Mouse (Mus musculus) forebrain, embryonic 16.5 days (tissue): ENCODE data around the gene Vstm4. TPM values are rescaled to one million over a fixed set of nuclear protein-coding genes. Genes with fewer than 3 reads are reported as not detected.

Experiments used
- ATAC-seq: fragments of 200-750 bp; cut with Nextera tagmentation; 2 replicates; pipeline ENCODE4 v1.8.0; 2017; ENCODE audit warnings: mild to moderate bottlenecking, moderate library complexity
- H3K27ac ChIP-seq: fragments of 300-500 bp; sonication (generic); 2 replicates; pipeline ENCODE4 v1.5.1; 2014; ENCODE audit warnings: low read length, control low read depth
- H3K27me3 ChIP-seq: fragments of 300-500 bp; sonication (generic); replicated peaks from 2 replicates; pipeline ENCODE4 v1.6.1; 2014; ENCODE audit warnings: low read length; ENCODE audit not compliant: control insufficient read depth, insufficient read depth
- H3K36me3 ChIP-seq: fragments of 300-500 bp; sonication (generic); 2 replicates; pipeline ENCODE4 v1.6.1; 2014; ENCODE audit not compliant: control insufficient read depth, insufficient read depth
- H3K4me1 ChIP-seq: fragments of 300-500 bp; sonication (generic); replicated peaks from 2 replicates; pipeline ENCODE4 v1.6.1; 2014; ENCODE audit warnings: low read length; ENCODE audit not compliant: control insufficient read depth, insufficient read depth
- H3K4me2 ChIP-seq: fragments of 300-500 bp; sonication (generic); 2 replicates; pipeline ENCODE4 v1.6.1; 2014; ENCODE audit warnings: mild to moderate bottlenecking, low read length, control low read depth
- H3K4me3 ChIP-seq: fragments of 300-500 bp; sonication (generic); replicated peaks from 2 replicates; pipeline ENCODE4 v1.5.1; 2014; ENCODE audit warnings: mild to moderate bottlenecking, low read length, control low read depth
- H3K9ac ChIP-seq: fragments of 300-500 bp; sonication (generic); replicated peaks from 2 replicates; pipeline ENCODE4 v1.6.1; 2014; ENCODE audit warnings: low read depth, low read length, control low read depth
- H3K9me3 ChIP-seq: fragments of 300-500 bp; sonication (generic); 2 replicates; pipeline ENCODE4 v1.6.1; 2016; ENCODE audit warnings: low read length; ENCODE audit not compliant: control insufficient read depth
- WGBS: fragments of 180-500 bp; shearing (Covaris S2); extraction: QIAGEN DNeasy Blood & Tissue Kit; methylation state at CpG from one replicate; pipeline ENCODE4 v1.1.7; 2014; 5-methylcytosine and 5-hydroxymethylcytosine counted together
- polyA plus RNA-seq: library from polyadenylated mRNA; unstranded; fragments of >200 nt; fragmentation: Nextera tagmentation; extraction: Ambion mirVana; gene quantifications from 2 replicates; pipeline ENCODE4 v1.2.1, GENCODE M21; 2015

Gene Vstm4
- polyA plus RNA-seq, 1 experiment from 2014 or later: 6.4 TPM

DNA sequence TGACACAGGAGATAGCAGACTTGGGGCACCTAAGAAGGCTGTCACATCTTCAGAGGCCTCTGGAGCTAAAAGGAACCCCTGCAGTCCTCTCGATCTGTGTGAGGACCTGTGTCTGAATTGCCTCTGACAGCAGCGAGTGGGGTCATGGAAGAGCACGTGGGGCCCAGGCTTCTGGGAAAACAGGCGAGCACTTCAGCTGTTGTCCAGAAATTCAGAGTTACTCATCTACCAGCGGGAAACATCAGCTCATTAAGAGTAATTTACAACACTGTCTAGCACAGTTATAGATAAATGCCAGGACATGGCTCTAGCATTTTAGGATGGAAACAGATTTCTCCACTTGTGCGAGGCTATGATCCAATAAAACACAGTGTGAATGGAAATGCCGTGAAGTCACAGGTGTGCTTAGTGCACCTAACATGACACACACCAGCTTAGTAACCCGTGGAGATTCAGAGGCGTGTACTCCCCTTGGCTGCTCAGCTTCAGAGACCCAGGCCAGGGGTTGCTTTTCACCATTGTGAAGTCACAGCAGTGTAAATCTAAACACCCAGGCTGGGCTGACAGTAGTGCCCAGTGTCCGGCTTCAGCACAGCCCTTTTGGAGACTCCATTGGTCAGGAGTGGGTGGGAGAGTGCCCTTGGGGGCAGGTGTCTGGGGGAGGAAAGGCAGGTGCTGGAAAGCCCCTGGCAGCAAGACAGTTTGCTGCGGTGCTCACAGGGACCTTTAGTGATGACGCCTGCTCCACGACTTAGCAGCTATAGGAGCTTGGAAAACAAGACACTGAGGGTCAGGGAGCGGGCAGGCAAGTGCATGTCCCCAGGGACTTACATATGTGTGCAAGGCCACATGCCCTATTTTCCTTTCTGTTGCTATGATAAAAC, 32.0 kb upstream of the Vstm4 start:
- Histone ChIP-seq H3K9me3 (no peaks in the 10 kb centered on the region), H3K4me3 (no peak overlapping the region), H3K4me2 (no peak overlapping the region), H3K27ac (no peak overlapping the region), H3K4me1 (peaks cover 4% of the 10 kb centered on the region; the same call in 1 of the 2 replicates), H3K9ac (no peak overlapping the region), H3K27me3 (no peaks in the 10 kb centered on the region), H3K36me3 (no peaks in the 10 kb centered on the region)
- no peak for ATAC-seq
- WGBS: 73% methylated on average over 14 of the region's 14 CpGs

DNA sequence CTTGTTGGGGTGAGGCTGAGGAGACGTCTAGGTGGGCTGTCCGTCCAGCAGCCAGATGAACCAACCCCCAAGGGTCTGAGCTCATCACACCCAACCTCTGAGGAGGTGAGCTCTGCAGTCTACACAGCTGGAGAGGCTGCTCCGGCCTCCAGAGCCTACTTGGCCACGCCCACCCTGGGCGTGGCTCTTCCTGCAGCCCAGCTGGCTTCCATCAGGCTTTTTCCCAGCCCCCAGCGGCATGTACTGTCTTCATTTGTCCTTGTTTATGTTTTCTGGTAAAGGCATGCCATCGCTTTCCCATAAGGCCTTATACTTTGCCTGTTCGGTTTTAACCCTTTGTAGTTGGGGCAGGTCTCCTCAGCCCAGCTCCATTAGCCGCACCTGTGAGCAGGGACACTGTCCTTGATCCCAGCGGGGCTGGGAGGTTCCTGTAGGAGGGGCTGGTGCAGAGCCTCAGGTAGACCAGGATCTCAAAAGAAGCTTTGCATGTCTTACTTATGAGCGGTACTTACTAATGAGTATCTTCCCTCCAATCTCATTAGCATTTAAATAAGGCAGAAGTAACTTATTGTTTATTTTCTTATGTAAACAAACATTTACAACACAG, 31.0 kb upstream of the Vstm4 start:
- H3K4me1 ChIP-seq: peaks cover 4% of the 10 kb centered on the region; the same call in 1 of the 2 replicates
- H3K27me3 ChIP-seq: no peaks in the 10 kb centered on the region
- no peak overlapping the region for H3K27ac ChIP-seq
- peak; percentile 26; the same call in 1 of the 2 replicates for ATAC-seq
- H3K4me3 ChIP-seq: no peak overlapping the region
- H3K36me3 ChIP-seq: no peaks in the 10 kb centered on the region
- 8% methylated on average over 11 of the region's 11 CpGs for WGBS
- H3K4me2 ChIP-seq: 0 out of 2 replicates have a peak overlapping the region, but pooled peaks have one; percentile 20
- H3K9me3 ChIP-seq: no peaks in the 10 kb centered on the region
- no peak overlapping the region for H3K9ac ChIP-seq

DNA sequence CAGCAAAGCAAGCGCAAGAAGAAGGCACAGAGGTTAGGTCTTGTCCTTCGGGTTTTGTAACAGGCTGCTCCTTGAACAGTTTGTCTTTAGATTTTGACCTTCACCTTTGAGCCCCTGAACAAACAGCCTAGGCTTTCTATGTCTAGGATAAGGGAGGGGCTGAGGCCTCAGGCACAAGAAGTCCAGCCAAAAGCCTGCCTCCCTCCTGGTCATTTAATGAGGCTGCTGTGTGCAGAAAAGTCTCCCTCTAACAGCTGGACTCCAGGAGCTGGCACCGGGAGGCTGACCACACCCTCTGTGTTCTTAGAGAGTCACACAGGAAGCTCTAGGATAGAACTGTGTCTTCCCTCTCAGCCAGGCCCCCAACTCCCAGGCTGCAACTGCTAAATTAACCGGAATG, 29.4 kb upstream of the Vstm4 start:
- Histone ChIP-seq H3K4me1 (peaks cover 4% of the 10 kb centered on the region; the same call in 1 of the 2 replicates), H3K9me3 (no peaks in the 10 kb centered on the region), H3K27ac (no peak overlapping the region), H3K4me2 (no peak overlapping the region), H3K27me3 (no peaks in the 10 kb centered on the region), H3K9ac (no peak overlapping the region), H3K4me3 (no peak overlapping the region), H3K36me3 (no peaks in the 10 kb centered on the region)
- WGBS: 71% methylated on average over 4 of the region's 4 CpGs
- ATAC-seq: no peak

DNA sequence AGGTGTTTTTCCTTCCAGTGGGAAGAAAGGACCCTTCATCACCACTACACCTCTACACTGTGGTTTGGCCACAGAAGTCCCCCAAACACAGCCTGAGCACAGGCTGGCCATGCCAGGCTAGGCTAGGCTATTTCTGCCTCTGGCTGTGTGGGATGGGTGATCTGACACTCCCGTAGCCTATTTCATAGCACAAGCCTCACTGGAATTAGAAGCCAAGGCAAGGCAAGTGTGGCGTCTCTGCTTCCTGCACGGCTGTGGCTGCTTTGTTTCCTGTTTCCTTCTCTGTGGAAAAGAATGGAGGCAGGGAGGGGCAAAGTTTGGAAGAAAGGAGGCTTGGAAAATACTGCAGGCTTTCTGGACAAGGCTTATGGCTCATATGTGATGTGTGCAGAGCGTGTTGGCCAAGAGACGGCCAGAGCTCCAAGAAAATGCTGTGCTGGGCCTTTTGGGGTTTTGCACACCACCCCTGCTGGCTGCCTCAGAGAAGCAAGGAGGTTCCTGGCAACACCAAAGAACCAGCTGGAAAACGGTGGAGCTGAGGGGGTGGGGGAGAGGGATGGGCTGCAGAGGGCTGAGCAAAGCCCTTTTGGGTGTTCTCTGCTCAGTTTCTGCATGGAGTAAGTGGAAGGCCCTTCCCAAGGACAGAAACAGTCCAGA, 28.4 kb upstream of the Vstm4 start:
- Histone ChIP-seq H3K9ac (no peak overlapping the region), H3K27me3 (no peaks in the 10 kb centered on the region), H3K36me3 (no peaks in the 10 kb centered on the region), H3K27ac (no peak overlapping the region), H3K4me1 (peaks cover 4% of the 10 kb centered on the region; the same call in 1 of the 2 replicates), H3K9me3 (no peaks in the 10 kb centered on the region), H3K4me2 (no peak overlapping the region), H3K4me3 (no peak overlapping the region)
- WGBS: 49% methylated on average over 6 of the region's 6 CpGs
- ATAC-seq: no peak

DNA sequence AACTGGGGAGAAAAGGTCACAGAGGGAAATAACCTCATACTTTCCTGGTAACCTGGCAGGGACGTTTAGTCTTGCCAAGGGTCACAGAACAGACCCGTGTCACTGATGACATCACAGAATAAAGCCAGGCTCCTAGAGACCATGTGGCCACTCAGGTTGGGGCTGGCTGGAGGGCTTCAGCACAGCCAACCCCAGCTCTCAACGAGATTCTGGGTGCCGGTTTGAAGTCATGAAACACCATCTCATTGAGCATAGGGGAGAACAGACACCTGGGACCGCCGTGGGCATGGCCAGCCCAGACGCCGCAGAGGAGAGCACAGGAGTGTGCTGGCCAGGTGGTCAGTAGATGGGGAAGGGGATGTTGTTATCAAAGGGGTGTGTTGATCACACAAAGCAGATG, 22.7 kb upstream of the Vstm4 start, which contains the start of gene Fam170b:
TSS of gene Fam170b (plus strand) at position 116 of the 400 bp plus-strand sequence.
- H3K27ac ChIP-seq: no peak within 1 kb of the TSS
- H3K4me3 ChIP-seq: no peak within 1 kb of the TSS
- 84% methylated on average over 8 of the region's 8 CpGs for WGBS
- H3K9me3 ChIP-seq: no peaks in the 10 kb centered on the region
- no peaks in the 10 kb centered on the region for H3K36me3 ChIP-seq
- no peak within 1 kb of the TSS for H3K4me2 ChIP-seq
- H3K9ac ChIP-seq: no peak within 1 kb of the TSS
- no peak for ATAC-seq
- no peaks in the 10 kb centered on the region for H3K27me3 ChIP-seq
- H3K4me1 ChIP-seq: no peaks in the 10 kb centered on the region

DNA sequence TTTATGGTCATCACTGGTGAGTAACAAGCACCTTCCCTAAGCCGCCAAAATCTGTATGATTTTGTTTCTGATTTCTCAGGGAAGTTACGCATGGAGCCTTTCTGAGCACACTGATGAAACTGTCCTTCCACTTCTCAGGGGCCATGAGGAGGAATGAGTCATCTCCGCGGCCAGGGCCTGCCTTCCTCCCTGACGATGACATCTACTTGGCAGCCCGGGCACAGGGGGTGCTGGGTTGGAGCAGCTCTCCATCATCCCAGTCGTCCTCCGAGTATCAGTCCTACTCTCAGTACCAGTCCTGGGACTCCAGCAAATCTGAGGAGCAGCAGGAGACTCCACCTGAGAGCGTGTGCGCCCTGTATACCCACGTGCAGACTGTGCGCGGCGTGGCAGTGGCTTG, 21.4 kb upstream of the Vstm4 start:
- H3K9me3 ChIP-seq: no peaks in the 10 kb centered on the region
- no peaks in the 10 kb centered on the region for H3K27me3 ChIP-seq
- H3K4me2 ChIP-seq: no peak overlapping the region
- no peaks in the 10 kb centered on the region for H3K4me1 ChIP-seq
- 94% methylated on average over 14 of the region's 14 CpGs for WGBS
- H3K36me3 ChIP-seq: no peaks in the 10 kb centered on the region
- H3K9ac ChIP-seq: no peak overlapping the region
- H3K4me3 ChIP-seq: no peak overlapping the region
- ATAC-seq: no peak
- H3K27ac ChIP-seq: no peak overlapping the region

DNA sequence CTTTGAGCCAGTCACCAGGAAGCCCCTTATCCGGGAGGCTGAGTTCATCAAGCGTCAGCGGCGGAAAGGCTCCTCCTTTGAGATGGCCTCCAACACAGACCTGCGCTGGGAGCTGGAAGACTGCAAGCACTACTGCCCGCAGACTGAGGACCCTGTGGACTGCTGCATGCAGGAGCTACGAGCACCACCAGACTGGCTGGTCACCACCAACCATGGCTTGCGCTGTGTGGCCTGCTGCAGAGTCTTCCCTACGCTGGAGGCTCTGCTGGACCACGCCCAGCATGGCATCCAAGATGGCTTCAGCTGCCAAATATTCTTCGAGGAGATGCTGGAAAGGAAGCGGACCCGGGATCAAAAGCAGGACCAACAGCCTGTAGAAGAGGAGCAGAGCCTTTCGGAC, 21.0 kb upstream of the Vstm4 start:
- no peak overlapping the region for H3K27ac ChIP-seq
- ATAC-seq: no peak
- H3K9me3 ChIP-seq: no peaks in the 10 kb centered on the region
- no peak overlapping the region for H3K4me2 ChIP-seq
- WGBS: 86% methylated on average over 14 of the region's 14 CpGs
- H3K9ac ChIP-seq: no peak overlapping the region
- H3K4me3 ChIP-seq: no peak overlapping the region
- H3K4me1 ChIP-seq: no peaks in the 10 kb centered on the region
- no peaks in the 10 kb centered on the region for H3K27me3 ChIP-seq
- no peaks in the 10 kb centered on the region for H3K36me3 ChIP-seq

DNA sequence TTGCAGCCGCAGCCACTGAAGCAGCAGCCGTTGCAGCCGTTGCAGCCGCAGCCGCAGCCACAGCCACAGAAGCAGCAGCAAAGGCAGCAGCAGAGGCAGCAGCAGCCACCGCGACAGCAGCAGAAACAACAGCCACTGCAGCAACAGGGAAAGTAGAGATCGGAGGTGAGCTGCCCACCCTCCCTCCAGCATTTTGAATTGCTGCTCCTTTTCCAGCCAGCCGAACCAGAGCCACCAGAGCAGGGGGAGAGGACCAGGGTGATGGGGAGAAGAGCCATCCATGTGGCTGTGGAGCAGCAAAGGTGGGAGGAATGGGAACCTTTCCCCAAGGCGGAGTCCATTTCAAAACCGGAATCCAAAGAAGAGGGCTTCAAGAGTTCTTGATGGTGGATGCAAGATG, 20.4 kb upstream of the Vstm4 start:
- H3K27ac ChIP-seq: no peak overlapping the region
- no peaks in the 10 kb centered on the region for H3K36me3 ChIP-seq
- H3K4me1 ChIP-seq: no peaks in the 10 kb centered on the region
- 90% methylated on average over 11 of the region's 11 CpGs for WGBS
- H3K9ac ChIP-seq: no peak overlapping the region
- no peak overlapping the region for H3K4me2 ChIP-seq
- no peaks in the 10 kb centered on the region for H3K9me3 ChIP-seq
- H3K27me3 ChIP-seq: no peaks in the 10 kb centered on the region
- no peak overlapping the region for H3K4me3 ChIP-seq
- no peak for ATAC-seq

DNA sequence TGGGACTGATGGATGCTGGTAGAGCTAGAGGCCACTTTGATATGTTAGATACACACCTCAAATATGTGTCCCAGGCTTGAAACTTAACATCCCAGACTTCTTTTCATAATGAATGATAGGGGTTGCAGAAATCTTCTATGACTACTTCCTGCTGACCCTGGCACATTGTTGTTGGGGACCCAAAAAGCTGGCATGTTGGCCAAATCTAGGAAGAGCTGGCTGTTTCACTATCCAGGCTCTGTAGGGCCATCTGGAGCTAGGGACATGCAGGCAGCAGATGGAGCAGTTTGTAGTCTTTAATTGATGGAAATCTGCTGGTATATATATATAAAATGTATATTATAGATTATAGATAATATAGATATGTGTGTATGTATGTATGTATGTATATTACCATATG, 14.5 kb upstream of the Vstm4 start:
- no peaks in the 10 kb centered on the region for H3K36me3 ChIP-seq
- no peak overlapping the region for H3K4me2 ChIP-seq
- no peak overlapping the region for H3K4me3 ChIP-seq
- H3K27me3 ChIP-seq: no peaks in the 10 kb centered on the region
- ATAC-seq: no peak
- no peak overlapping the region for H3K9ac ChIP-seq
- no peaks in the 10 kb centered on the region for H3K9me3 ChIP-seq
- no peaks in the 10 kb centered on the region for H3K4me1 ChIP-seq
- H3K27ac ChIP-seq: no peak overlapping the region
